Mouse (Mus musculus) gastrocnemius, postnatal 4 days (tissue): ENCODE results near the gene Rdh16. TPM values are rescaled to one million over a fixed set of nuclear protein-coding genes. Genes with fewer than 3 reads are reported as not detected.

Experiments used
- total RNA-seq, 2 experiments: library from RNA; stranded (reverse); gene quantifications; 2 replicates each; pipeline ENCODE4 v1.2.3; 2021

Gene Rdh16
- total RNA-seq, 2 experiments from 2014 or later, result 0.12 TPM; not detected in 1

Other genes with a start within 250 kb of the Rdh16 start
- 100 to 1,000 TPM; 184 to 193 TPM for gene Lrp1, start 180.0 kb upstream of the Rdh16 start, total RNA-seq
- gene Stat6, start 158.2 kb upstream of the Rdh16 start, total RNA-seq, result 10 to 100 TPM; 25.9 to 27.0 TPM
- 1 to 10 TPM; 6.0 to 7.3 TPM for gene Nemp1, start 134.3 kb upstream of the Rdh16 start, total RNA-seq
- gene Nab2, start 132.6 kb upstream of the Rdh16 start, total RNA-seq, result 10 to 100 TPM; 14.5 to 14.8 TPM
- gene Myo1a, start 96.0 kb upstream of the Rdh16 start, total RNA-seq, result 1 to 10 TPM in 1 of 2 experiments, under 1 TPM in 1; 0.29 to 1.0 TPM
- under 1 TPM in 1 of 2 experiments, not detected in 1; 0.44 TPM for gene Tac2, start 76.7 kb upstream of the Rdh16 start, total RNA-seq
- 1 to 10 TPM; 6.9 to 8.2 TPM for gene Zbtb39, start 61.6 kb upstream of the Rdh16 start, total RNA-seq
- gene Gpr182, start 49.4 kb upstream of the Rdh16 start, total RNA-seq, result under 1 TPM; 0.34 to 0.56 TPM
- under 1 TPM; 0.08 to 0.15 TPM for gene Rdh1, start 41.4 kb upstream of the Rdh16 start, total RNA-seq
- under 1 TPM in 1 of 2 experiments, not detected in 1; 0.29 TPM for gene Rdh16f1, start 41.4 kb upstream of the Rdh16 start, total RNA-seq
- under 1 TPM in 1 of 2 experiments, not detected in 1; 0.34 TPM for gene Rdh9, start 24.8 kb upstream of the Rdh16 start, total RNA-seq
- not detected for gene Rdh19, start 48.8 kb downstream of the Rdh16 start, total RNA-seq
- not detected for gene Rdh16f2, start 65.3 kb downstream of the Rdh16 start, total RNA-seq
- under 1 TPM in 1 of 2 experiments, not detected in 1; 0.52 TPM for gene Rdh7, start 87.7 kb downstream of the Rdh16 start, total RNA-seq
- not detected for gene Sdr9c7, start 97.4 kb downstream of the Rdh16 start, total RNA-seq
- under 1 TPM in 1 of 2 experiments, not detected in 1; 0.44 TPM for gene Hsd17b6, start 206.5 kb downstream of the Rdh16 start, total RNA-seq
- 10 to 100 TPM; 15.4 to 15.5 TPM for gene Prim1, start 214.0 kb downstream of the Rdh16 start, total RNA-seq
- 100 to 1,000 TPM; 673 TPM for gene Naca, start 234.4 kb downstream of the Rdh16 start, total RNA-seq